Mouse (Mus musculus) midbrain, postnatal 0 days (tissue): ENCODE results near the gene Shtn1. TPM values are rescaled to one million over a fixed set of nuclear protein-coding genes. Genes with fewer than 3 reads are reported as not detected.

Source experiments
- ATAC-seq: fragments of 200-750 bp; cut with Nextera tagmentation; 2 replicates; pipeline ENCODE4 v1.8.0; 2017; ENCODE audit warnings: moderate number of reproducible peaks, mild to moderate bottlenecking, moderate TSS enrichment, moderate library complexity; ENCODE audit not compliant: low FRiP score
- DNase-seq: peaks from one replicate; pipeline ENCODE4 v3.0.0-alpha.2; 2015; ENCODE audit warnings: low spot score
- H3K27ac ChIP-seq: fragments of 300-500 bp; sonication (generic); 2 replicates; pipeline ENCODE4 v1.5.1; 2014; ENCODE audit warnings: low read depth, mild to moderate bottlenecking, low read length, mixed read lengths
- H3K27me3 ChIP-seq: fragments of 300-500 bp; sonication (generic); 2 replicates; pipeline ENCODE4 v1.6.1; 2014; ENCODE audit warnings: low read length, control low read depth, mixed read lengths; ENCODE audit not compliant: insufficient read depth
- H3K36me3 ChIP-seq: fragments of 300-500 bp; sonication (generic); 2 replicates; pipeline ENCODE4 v1.6.1; 2014; ENCODE audit warnings: low read length, control low read depth, mixed read lengths; ENCODE audit not compliant: insufficient read depth
- H3K4me1 ChIP-seq: fragments of 300-500 bp; sonication (generic); 2 replicates; pipeline ENCODE4 v1.6.1; 2014; ENCODE audit warnings: mild to moderate bottlenecking, control low read depth, antibody characterized with exemption, low read length, mixed read lengths; ENCODE audit not compliant: insufficient read depth
- H3K4me2 ChIP-seq: fragments of 300-500 bp; sonication (generic); 2 replicates; pipeline ENCODE4 v1.6.1; 2014; ENCODE audit warnings: low read depth, mild to moderate bottlenecking, low read length, mixed read lengths; ENCODE audit not compliant: poor library complexity, severe bottlenecking
- H3K4me3 ChIP-seq: fragments of 300-500 bp; sonication (generic); 2 replicates; pipeline ENCODE4 v1.5.1; 2014; ENCODE audit warnings: low read depth, mild to moderate bottlenecking, low read length, moderate library complexity
- H3K9ac ChIP-seq: fragments of 300-500 bp; sonication (generic); replicated peaks from 2 replicates; pipeline ENCODE4 v1.6.1; 2014; ENCODE audit warnings: mild to moderate bottlenecking, low read length, moderate library complexity, mixed read lengths; ENCODE audit not compliant: poor library complexity, severe bottlenecking
- H3K9me3 ChIP-seq: fragments of 300-500 bp; sonication (generic); 2 replicates; pipeline ENCODE4 v1.6.1; 2016; ENCODE audit warnings: low read length, control low read depth
- CTCF ChIP-seq: IDR thresholded peaks from 2 replicates; pipeline ENCODE4 v1.5.1; 2016; ENCODE audit warnings: antibody characterized with exemption, mild to moderate bottlenecking
- WGBS: fragments of 180-500 bp; shearing (Covaris S2); extraction: QIAGEN DNeasy Blood & Tissue Kit; methylation state at CpG from one replicate; pipeline ENCODE4 v1.1.7; 2014; 5-methylcytosine and 5-hydroxymethylcytosine counted together
- polyA plus RNA-seq: library from polyadenylated mRNA; unstranded; fragments of >200 nt; fragmentation: Nextera tagmentation; extraction: Ambion mirVana; gene quantifications from 2 replicates; pipeline ENCODE4 v1.2.1, GENCODE M21; 2015
- total RNA-seq: library from RNA; depleted of rRNA; stranded (reverse); fragments of >200 nt; gene quantifications from 2 replicates; pipeline ENCODE4 v1.2.3, GENCODE M21; 2014

Shtn1 gene
- total and polyA plus RNA-seq, 2 experiments from 2014 or later = 68.1 to 70.9 TPM

GRCm38 (mm10) chr19:59051622-59052021 lies 24.3 kb downstream of the Shtn1 start:
- ATAC-seq = no peak

GRCm38 (mm10) chr19:59048852-59049251 lies 27.0 kb downstream of the Shtn1 start:
- H3K4me1 ChIP-seq = no peaks in the 10 kb centered on the region; the same call in 1 of the 2 replicates
- no peak overlapping the region for H3K27ac ChIP-seq
- H3K4me3 ChIP-seq = no peak overlapping the region
- H3K9me3 ChIP-seq = no peaks in the 10 kb centered on the region
- ATAC-seq (no peak), DNase-seq (no peak)
- no peaks in the 10 kb centered on the region for H3K36me3 ChIP-seq
- no peak overlapping the region for H3K4me2 ChIP-seq
- H3K27me3 ChIP-seq = no peaks in the 10 kb centered on the region
- 80% methylated on average over 6 of the region's 6 CpGs for WGBS
- H3K9ac ChIP-seq = no peak overlapping the region
- TF ChIP-seq CTCF = no peak

More at GRCm38 (mm10) chr19:59051622-59052021, 24.3 kb downstream of the Shtn1 start:
- no peaks in the 10 kb centered on the region; the same call in 1 of the 2 replicates for H3K4me1 ChIP-seq
- no peaks in the 10 kb centered on the region for H3K36me3 ChIP-seq
- H3K9ac ChIP-seq = no peak overlapping the region
- no peak overlapping the region for H3K4me2 ChIP-seq
- H3K9me3 ChIP-seq = no peaks in the 10 kb centered on the region
- 85% methylated on average over 9 of the region's 9 CpGs for WGBS
- H3K4me3 ChIP-seq = no peak overlapping the region
- H3K27me3 ChIP-seq = no peaks in the 10 kb centered on the region
- TF ChIP-seq CTCF = no peak
- no peak overlapping the region for H3K27ac ChIP-seq
- no peak for DNase-seq

GRCm38 (mm10) chr19:59047511-59047910 lies 28.4 kb downstream of the Shtn1 start:
- Histone ChIP-seq H3K4me1 (no peaks in the 10 kb centered on the region), H3K4me3 (no peak overlapping the region), H3K4me2 (no peak overlapping the region), H3K27ac (no peak overlapping the region), H3K27me3 (no peaks in the 10 kb centered on the region), H3K36me3 (no peaks in the 10 kb centered on the region), H3K9me3 (no peaks in the 10 kb centered on the region), H3K9ac (no peak overlapping the region)
- no peak for TF ChIP-seq CTCF
- 83% methylated on average over 5 of the region's 5 CpGs for WGBS
- DNase-seq (no peak), ATAC-seq (no peak)

- WGBS = 89% methylated on average over 3 of the region's 3 CpGs
- ATAC-seq (no peak), DNase-seq (no peak)
- no peak overlapping the region for H3K4me3 ChIP-seq
- TF ChIP-seq CTCF = no peak
- H3K4me2 ChIP-seq = no peak overlapping the region
- no peak overlapping the region for H3K27ac ChIP-seq
- no peaks in the 10 kb centered on the region for H3K4me1 ChIP-seq
- H3K9ac ChIP-seq = no peak overlapping the region
- 0 out of 2 replicates have a peak, but pooled peaks cover 8% of the 10 kb centered on the region for H3K36me3 ChIP-seq
- H3K9me3 ChIP-seq = no peaks in the 10 kb centered on the region
- no peaks in the 10 kb centered on the region for H3K27me3 ChIP-seq
Observed at GRCm38 (mm10) chr19:59041086-59041485, 34.8 kb downstream of the Shtn1 start.

- no peak overlapping the region for H3K27ac ChIP-seq
- H3K9ac ChIP-seq = no peak overlapping the region
- 82% methylated on average over 4 of the region's 4 CpGs for WGBS
- TF ChIP-seq CTCF = no peak
- DNase-seq (no peak), ATAC-seq (no peak)
- H3K4me2 ChIP-seq = no peak overlapping the region
- H3K27me3 ChIP-seq = no peaks in the 10 kb centered on the region
- H3K4me1 ChIP-seq = no peaks in the 10 kb centered on the region
- H3K36me3 ChIP-seq = peaks cover 15% of the 10 kb centered on the region; the same call in 1 of the 2 replicates
- no peaks in the 10 kb centered on the region for H3K9me3 ChIP-seq
- no peak overlapping the region for H3K4me3 ChIP-seq
Observed at GRCm38 (mm10) chr19:59038793-59039192, 37.1 kb downstream of the Shtn1 start.

GRCm38 (mm10) chr19:59036811-59037210 lies 39.1 kb downstream of the Shtn1 start:
- no peak for TF ChIP-seq CTCF

More at GRCm38 (mm10) chr19:59036811-59037210, 39.1 kb downstream of the Shtn1 start:
- no peak overlapping the region for H3K9ac ChIP-seq
- ATAC-seq (no peak), DNase-seq (no peak)
- peaks cover 17% of the 10 kb centered on the region for H3K36me3 ChIP-seq
- H3K4me2 ChIP-seq = no peak overlapping the region
- H3K4me1 ChIP-seq = no peaks in the 10 kb centered on the region
- H3K27me3 ChIP-seq = no peaks in the 10 kb centered on the region
- no peaks in the 10 kb centered on the region for H3K9me3 ChIP-seq
- H3K4me3 ChIP-seq = no peak overlapping the region
- H3K27ac ChIP-seq = no peak overlapping the region
- 64% methylated on average over 3 of the region's 3 CpGs for WGBS
